Mouse (Mus musculus) monocyte, adult 2 months (primary cell): ENCODE data around the gene Pex16.

Experiments used
- DNase-seq, 2 experiments: peaks; one replicate each; pipeline ENCODE4 v3.0.0; 2022; ENCODE audit warnings: low spot score in 2 of 2, low read depth in 1 of 2

Gene Pex16

GRCm38 (mm10) chr2:92367383-92368029, 7.0 kb upstream of the Pex16 start:
- DNase-seq: no peak

DNA sequence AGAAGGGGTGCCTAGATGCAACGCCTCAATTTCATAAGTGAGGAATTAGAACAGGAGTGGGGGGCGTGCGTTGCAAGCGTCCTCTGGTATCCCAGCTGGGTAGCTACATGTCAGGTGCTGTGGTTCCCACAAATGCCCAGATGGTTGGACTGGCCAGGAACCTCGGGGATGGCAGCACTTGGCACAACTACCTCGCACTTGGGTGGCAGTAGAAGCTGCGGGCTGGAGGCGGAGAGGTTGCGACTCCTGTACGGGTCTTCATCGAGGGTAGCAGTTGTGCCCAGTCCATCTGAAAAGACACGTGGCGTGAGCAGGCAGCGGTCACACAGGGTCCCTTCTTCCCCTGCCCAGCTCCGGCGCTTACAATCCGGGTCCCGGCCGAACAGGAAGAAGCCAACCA, 4.1 kb upstream of the Pex16 start:
- DNase-seq: no peak

- no peak for DNase-seq
These were observed 3.4 kb upstream of the Pex16 start for GRCm38 (mm10) chr2:92370821-92371805.

DNA sequence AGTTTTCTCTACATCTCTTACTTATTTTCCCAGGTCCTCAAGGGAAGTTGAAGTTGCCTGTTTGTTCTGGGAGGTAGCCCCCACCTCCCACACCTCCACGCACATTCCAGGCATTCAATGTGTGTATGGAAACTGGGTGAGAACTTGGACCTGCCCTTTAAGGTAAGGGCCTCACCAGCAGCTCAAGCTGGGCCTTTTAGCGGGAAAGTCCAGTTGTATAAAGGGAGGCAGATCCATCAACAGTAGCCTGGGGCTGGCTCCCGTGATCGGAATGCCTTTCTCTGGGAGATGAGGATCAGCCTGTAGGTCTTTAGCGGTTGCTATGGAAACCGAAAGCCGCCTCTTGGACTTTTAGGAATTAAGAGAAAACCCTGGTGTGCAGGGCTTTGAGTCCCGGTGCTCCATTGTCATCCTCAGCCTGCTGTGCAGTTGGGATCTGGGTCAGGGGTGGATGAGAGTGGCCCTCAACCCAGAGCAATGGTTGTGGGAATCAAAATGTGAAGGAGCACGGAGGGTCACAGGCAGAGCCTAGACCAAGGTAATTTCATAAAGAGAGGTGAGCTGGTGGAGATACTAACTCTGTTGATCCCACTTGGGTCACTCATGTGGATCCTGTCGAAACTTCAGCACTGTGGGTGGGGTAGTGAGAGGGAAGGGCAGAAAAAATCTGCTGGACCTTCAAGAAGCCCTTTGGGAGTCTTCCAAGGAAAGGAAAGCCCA, 2.3 kb upstream of the Pex16 start:
- no peak for DNase-seq

DNA sequence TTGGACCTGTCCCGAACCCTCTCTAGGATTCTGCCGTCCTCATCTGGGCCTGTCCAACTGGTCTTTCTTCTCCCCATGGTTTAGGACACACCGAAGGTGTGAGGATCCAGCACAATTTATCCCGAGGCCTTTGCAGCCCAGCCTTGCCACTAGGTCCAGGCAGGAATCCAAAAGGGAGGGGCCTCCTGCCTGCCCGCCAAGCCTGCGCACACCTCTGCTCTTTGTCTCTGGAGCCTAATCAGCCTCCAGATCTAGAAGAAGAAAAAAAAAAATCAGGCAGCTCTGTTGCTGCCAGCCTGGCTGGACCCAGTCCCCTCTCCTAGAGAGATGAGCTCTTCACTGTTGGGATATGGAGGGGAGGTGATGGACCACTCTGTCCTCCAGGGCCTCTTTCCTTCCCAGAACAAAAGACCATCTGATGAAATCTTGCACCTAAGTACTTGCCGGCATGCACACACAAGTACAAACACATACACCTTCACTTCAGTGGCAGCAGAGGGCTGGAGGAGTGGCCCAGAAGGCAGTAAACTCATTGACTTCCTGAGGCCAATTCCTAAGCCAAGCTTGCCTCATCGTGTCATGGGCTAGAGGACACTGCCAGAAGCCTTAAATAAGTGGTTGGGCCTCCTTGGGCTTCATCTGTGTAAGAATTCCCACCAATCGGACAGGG, 1.6 kb upstream of the Pex16 start:
- no peak for DNase-seq

DNA sequence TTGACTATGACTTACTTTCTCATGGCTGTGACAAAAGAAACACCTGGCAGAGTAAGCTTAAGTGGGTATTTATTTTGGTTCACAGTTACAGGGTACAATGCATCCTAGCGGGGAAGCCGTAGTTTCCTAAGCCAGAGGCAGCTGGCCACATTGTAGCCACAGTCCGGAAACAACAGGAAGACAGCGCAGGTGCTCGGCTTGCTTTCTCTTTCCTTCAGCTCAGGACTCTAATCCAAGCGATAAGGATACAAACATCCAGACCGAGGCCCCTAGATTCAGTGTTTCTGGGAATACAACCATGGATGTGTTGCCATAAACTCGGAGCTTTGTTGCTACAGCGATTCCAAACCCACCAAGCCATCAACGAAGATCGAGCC, 1.1 kb upstream of the Pex16 start:
- DNase-seq: no peak

- DNase-seq: peak; percentile 94 to 97
These were observed 685 bp downstream of the Pex16 start for GRCm38 (mm10) chr2:92375099-92375623.

- no peak for DNase-seq
These were observed 1.3 kb downstream of the Pex16 start for GRCm38 (mm10) chr2:92375788-92376187.

GRCm38 (mm10) chr2:92376300-92376699, 1.8 kb downstream of the Pex16 start:
- no peak for DNase-seq

- DNase-seq: no peak
These were observed 2.8 kb downstream of the Pex16 start for GRCm38 (mm10) chr2:92377320-92377719.

- DNase-seq: no peak
These were observed 5.5 kb downstream of the Pex16 start for GRCm38 (mm10) chr2:92379783-92380494.

- no peak for DNase-seq
These were observed 6.1 kb downstream of the Pex16 start for GRCm38 (mm10) chr2:92380495-92381050.

- no peak for DNase-seq
These were observed 6.7 kb downstream of the Pex16 start for GRCm38 (mm10) chr2:92381161-92381560.

DNA sequence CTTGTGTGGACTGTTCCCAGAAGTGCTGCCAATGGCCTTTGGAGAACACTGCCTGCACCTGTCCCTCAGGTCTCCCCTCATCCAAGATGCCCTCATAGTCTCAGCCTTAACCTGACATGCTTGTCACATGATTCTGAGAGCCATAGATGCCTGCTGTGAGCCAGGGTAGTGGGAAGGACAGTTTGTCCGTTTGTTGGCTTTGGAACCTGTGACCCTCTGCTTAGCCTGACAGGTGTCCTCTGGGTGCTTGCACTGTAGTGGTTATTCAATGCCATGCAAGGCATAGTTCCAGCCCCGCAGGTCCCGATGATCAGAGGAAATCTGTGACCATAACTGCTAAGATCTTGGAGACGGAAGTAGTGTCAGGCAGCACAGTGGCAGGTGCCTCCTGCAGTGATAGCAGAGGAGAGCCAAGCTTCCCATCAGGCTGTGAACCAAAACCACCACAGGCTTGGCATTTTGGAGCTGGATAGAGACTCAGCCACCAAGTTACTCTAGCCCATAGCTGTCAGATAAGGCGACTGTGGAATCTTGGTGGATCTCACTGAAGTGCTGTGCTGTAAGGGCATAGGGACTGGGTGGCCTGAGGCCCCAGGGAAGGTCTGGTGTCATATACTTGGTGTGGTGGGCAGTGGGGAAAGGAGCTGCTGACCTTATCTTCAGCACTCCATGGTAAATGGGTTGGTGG, 7.6 kb downstream of the Pex16 start, which contains the start of gene 1700029I15Rik:
TSS of gene 1700029I15Rik (plus strand) at position 638 of the 688 bp plus-strand sequence.
- DNase-seq: no peak

GRCm38 (mm10) chr2:92382759-92383158, 8.3 kb downstream of the Pex16 start:
- DNase-seq: no peak

- no peak for DNase-seq
These were observed 9.6 kb downstream of the Pex16 start for GRCm38 (mm10) chr2:92384101-92384500.

DNA sequence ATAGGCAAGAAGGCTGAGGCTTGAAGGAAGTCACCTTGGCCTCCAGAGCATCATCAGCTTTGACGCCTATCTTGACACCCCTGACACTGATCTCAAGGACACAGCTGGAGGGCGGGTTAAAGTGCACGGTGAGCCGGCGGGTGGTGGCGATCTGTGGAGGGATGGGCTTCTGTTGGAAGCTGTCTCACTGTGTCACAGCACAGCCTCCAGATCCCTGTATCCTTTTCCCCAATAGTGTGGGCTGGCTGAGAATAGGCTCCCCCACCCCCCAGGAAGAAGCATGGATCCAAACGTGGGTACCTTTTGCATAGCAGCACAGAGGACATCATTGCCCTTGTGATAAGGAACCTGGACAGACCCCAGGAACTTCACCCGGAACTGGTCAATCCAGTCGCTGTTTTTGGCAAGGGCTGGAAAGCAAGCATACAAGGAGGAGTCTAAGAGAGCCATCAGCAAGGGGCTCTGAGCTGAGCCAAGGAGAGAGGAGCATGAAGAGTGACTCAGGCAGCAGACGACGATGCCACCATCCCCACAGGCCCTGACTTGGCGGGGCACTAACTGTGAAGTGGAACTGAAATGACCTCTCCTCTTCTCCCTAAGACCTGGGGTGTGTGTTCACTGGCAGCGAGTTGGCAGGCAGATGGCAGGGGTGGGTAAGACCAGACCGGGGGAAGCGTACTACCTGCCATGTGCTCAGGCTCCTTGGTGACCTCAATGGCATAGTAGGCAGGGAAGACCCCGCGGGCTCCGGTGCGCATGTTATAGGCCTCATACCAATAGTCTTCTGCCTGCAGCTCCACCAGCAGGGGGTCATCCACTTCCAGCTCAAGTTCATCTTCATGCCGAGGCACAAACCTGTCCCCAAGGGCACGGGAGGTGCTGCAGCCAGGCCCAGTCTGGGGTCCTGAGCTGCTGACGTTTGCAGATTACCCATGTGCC, 10.9 kb downstream of the Pex16 start:
- no peak for DNase-seq
